Mouse (Mus musculus): ENCODE measurements around the gene Inpp5a.
A peak's percentile ranks its signal among the peaks of the same experiment; 100 is the strongest.

Inpp5a gene

GRCm38 (mm10) chr7:139388670-139389212, at the start of gene Inpp5a:
Gene Inpp5a, plus strand, starts transcription at chr7:139389109.
- DNase-seq (ENCODE audit: low read depth, low spot score) = peak; percentile 98

GRCm38 (mm10) chr7:139339184-139339583, 49.7 kb upstream of the Inpp5a start:
- no peak for DNase-seq (ENCODE audit: low read depth, low spot score)

GRCm38 (mm10) chr7:139341020-139341660, 47.8 kb upstream of the Inpp5a start:
- no peak for DNase-seq (ENCODE audit: low read depth, low spot score)

DNA sequence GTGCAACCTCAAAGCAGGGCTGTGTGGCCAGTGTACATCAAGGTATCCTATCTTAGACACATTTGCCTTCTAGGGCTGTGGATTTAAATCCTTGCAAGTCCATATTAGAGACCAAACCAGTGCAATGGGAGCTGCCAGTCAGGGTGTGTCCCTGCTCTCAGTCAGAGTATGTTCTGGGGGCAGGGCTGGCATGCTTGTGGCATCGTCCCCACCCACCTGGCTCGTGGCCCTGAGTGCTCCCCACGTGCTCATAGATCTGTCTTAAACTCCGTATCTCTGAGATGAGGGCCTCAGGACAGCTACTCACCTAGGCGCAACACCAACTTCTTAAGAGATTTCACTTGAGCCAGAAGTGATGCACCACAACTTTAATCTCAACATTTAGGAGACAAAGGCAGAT, 46.1 kb upstream of the Inpp5a start:
- DNase-seq (ENCODE audit: low read depth, low spot score) = no peak

DNA sequence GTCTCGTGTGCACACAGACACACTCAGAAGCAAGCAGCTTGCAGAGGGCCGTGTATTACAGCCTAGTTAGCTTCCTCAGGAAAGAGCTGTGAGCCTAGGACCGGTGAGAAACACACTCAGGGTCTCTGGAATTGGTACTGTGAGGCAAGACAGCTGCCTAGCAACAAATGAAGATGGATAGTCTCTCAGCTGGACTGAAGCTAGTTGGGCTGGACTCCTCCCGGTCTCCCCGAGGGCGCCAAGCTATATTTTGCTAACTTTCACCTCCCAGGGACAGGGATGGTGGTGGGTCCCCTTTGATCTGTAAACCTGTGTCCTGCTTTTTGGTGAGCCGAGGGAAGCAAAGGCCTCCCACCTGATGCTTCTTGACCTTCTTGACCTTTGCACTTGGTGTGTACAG, 41.9 kb upstream of the Inpp5a start:
- DNase-seq (ENCODE audit: low read depth, low spot score) = no peak

DNA sequence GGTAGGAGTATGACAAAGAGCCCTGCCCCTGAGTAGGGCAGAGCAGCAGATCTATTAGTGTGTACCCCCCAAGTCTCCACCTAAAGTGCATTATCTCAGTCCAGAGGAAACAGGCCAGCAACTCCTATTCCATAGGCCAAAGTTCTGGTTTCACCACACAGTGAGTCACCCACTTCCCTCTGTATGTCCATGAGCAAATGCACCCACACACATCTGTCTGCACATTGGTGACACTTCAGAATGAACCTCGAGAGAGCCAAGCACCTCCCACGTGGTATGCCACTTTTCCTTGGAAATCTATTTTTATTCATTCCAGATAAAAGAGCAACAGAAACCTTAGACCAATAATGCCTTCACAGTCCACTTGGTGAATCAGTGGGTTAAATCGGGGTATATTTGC, 38.3 kb upstream of the Inpp5a start:
- DNase-seq (ENCODE audit: low read depth, low spot score) = no peak

DNA sequence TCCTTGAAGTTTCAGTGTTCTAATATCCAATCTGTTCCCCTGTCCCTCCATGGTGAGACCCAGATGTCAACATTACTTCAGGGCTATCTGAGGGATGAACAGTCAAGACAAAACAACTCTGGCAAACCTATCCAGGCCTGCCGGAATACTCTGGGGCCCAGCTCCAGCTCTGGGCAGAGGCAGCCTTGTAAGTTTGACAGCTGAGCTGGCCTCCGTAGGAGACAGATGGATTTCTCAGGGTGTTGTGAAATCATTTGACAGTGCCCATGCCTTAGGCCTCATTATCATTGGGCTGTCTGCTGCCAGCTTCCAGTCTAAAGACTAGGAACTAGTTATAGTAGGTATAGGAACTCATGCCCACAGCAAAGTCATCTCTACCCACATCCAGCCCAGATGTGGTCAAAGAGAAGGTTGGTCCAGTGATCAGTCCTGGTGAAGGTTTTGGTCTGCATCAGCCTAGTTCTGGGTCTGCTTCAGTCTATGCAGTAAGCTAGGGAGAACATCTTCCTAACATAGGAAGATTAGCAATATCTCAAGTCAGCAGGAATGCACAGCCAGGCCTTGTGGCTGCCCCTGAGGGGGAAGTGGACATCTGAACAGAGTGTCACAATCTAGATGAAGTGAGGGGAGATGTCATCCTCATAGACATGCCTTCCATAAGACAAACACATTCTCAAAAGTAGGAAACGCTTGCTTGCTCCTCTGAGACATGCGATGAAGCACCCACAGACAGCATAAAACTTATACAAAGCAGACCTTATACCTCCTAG, 34.4 kb upstream of the Inpp5a start:
- DNase-seq (ENCODE audit: low read depth, low spot score) = no peak

- DNase-seq (ENCODE audit: low read depth, low spot score) = no peak
These were observed 31.9 kb upstream of the Inpp5a start for GRCm38 (mm10) chr7:139357043-139357442.

- no peak for DNase-seq (ENCODE audit: low read depth, low spot score)
These were observed 29.0 kb upstream of the Inpp5a start for GRCm38 (mm10) chr7:139359906-139360305.

DNA sequence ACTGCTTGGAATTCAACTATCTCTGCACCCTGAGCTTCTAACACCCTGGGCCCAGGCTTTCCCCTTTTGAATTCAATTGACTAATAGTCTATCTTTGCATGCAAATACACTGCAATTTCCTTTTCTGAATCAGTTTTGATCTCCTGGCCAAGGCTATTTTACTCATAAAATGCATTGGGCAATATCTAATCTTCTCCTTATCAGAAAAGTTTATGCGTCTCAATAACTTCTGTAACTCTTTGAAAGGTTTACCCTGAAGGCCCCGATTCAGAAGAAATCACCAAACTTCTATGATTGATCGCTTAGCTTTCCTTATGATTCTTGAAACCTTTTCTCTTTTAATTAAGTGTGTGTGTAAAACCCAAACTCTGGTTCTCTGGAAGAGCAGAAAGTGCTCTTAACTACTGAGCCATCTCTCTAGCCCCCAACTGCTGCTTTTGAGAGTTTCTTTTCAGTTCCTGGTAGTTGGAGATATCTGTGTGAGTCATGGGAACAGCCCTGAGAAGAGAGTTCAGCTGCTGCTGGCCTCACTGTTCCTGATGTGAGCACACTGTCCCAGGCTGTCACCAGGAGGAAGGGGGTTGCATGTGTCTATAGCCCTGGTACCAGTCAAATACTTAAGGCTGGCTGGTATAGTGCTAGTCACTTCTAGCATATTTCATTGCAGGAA, 27.9 kb upstream of the Inpp5a start:
- no peak for DNase-seq (ENCODE audit: low read depth, low spot score)

- DNase-seq (ENCODE audit: low read depth, low spot score) = no peak
These were observed 27.1 kb upstream of the Inpp5a start for GRCm38 (mm10) chr7:139361799-139362198.

- DNase-seq (ENCODE audit: low read depth, low spot score) = no peak
These were observed 26.4 kb upstream of the Inpp5a start for GRCm38 (mm10) chr7:139362514-139362913.

DNA sequence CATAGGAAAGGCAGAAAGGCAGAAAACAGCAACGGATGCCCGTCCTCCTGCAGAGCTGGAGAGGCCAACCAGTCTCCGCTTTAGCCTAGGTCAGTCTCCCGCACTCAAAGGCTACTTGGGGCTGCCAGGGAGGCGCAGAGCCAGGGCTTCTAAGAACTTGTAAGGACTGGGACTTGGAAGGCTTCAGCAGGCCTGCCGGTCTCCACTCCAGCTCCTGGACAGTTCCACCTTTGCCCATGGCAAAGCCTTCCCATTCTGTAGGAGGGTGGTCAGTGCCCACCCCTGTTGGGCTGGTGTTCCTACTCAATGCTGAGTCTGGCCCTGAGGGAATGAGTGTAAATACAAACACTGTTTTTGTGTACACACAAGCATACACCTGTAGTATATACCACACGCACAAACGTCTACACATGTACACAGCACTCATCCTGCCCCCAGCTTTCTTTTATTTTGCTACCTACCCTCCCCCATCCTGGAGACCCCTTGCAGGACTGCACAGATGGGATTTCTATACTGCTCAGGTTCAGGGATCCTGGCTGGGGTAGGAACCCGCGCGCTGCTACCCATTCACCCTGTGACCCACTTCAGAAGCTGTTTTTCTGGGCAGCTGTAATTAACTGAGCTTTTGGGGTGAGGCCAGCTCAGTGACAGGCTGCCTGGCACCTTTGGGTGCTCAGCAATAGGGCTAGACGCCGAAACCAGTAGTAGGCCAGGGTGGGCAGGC, 25.5 kb upstream of the Inpp5a start:
- DNase-seq (ENCODE audit: low read depth, low spot score) = no peak

DNA sequence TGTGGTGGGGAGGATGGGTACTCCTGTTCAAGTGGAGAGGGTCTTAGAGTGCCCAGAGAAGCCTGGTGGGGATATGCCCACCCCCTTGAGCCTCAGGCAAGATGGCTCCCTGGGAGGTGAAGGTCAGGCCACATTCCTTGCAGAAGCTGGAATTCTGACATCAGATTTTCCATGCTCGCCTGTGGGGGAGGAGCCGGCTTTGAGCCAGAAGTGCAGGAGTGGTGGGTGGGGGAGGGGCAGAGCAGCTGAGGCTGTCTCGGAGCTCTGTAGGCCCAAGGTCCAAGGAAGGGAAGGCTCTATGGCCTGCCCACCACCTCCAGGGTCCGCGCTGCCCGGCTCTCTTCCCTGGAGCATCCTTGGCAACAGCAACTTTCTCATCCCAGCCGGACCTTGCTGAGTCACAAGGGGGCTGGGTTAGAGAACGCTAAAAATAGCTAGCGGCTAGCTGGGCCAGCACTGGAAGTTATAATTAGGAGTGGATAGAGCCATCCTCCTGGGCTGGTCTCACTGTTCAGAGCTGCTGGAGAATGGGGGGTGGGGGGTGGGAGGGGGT, 24.8 kb upstream of the Inpp5a start:
- peak; percentile 84 for DNase-seq (ENCODE audit: low read depth, low spot score)

DNA sequence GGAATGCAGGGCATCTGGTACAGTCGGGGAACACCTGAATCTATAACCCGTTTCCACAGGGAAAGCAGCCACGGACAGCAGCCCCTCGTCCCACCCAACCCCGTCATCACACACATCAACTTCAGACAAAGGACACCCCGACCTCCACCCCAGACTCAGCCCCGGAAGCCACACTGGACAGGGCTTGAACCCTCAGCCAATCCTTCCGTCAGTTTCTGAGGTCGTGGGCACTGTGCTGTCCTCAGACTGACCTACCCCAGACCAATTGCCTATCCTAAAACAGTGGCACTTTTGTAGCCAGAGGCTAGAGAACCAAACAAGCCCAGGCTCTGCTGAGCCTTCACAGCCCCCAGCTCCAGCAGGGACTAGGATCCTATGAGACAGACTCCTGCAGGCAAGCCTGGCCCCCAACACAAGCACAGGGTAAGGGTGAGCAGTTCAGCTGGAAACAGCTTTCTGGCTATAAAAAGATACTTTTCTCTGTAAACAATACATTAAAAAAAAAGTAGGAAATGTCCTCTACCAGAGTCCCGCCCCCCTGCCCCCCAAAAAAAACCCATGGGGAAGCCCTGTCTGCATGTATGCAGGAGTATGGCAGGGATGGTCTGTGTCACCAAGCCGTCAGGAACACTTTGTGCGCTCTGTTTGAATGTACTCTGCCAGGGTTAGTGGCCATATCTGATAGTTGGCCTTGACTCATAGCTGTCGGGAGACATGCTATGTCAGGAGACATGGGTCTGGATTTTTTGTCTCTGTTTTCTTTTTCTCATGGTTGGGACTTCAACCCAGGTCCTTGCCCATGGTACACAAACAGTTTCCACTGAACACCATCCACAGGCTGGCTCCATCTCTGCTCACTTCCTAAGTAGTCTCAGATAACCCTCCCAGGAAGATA, 23.7 kb upstream of the Inpp5a start:
- DNase-seq (ENCODE audit: low read depth, low spot score) = no peak

GRCm38 (mm10) chr7:139366131-139366530, 22.8 kb upstream of the Inpp5a start:
- DNase-seq (ENCODE audit: low read depth, low spot score) = no peak

- no peak for DNase-seq (ENCODE audit: low read depth, low spot score)
These were observed 22.4 kb upstream of the Inpp5a start for GRCm38 (mm10) chr7:139366549-139366948.

GRCm38 (mm10) chr7:139368218-139368617, 20.7 kb upstream of the Inpp5a start:
- no peak for DNase-seq (ENCODE audit: low read depth, low spot score)

GRCm38 (mm10) chr7:139368722-139369380, 20.1 kb upstream of the Inpp5a start:
- DNase-seq (ENCODE audit: low read depth, low spot score) = no peak
